Mouse (Mus musculus): ENCODE data around the gene Myl3. TPM values are rescaled to one million over a fixed set of nuclear protein-coding genes. Genes with fewer than 3 reads are reported as not detected.

Gene Myl3
- polyA plus RNA-seq, 1 experiment from 2014 or later: 0.11 TPM

DNA sequence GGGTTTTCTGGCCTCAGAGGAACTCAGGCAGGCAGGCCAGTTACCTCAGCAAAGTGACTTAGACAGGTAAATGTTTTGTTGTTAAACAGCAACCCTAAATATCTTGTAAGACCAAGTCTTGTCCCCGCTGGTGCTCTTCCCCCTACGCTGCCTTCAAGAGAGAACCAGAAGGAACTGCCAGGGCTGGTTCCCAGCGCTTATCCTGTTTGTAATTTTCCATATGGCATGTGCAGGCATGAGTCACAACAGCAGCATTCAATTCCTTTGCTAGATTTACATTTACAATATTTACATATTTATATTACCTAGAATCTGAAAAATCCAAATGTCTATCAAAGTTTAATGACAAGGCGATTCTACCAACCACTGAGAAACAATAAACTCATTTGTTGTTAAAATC is 68.4 kb downstream of the Myl3 start:
- no peak overlapping the region for H3K4me2 ChIP-seq (replicated peaks; ENCODE audit: low read depth)
- 65% methylated on average over 4 of the region's 4 CpGs for WGBS
- H3K4me1 ChIP-seq (replicated peaks; ENCODE audit: control insufficient read depth, insufficient read depth): no peaks in the 10 kb centered on the region
- H3K27ac ChIP-seq (replicated peaks): no peak overlapping the region
- H3K9me3 ChIP-seq (ENCODE audit: control insufficient read depth, low read length): no peaks in the 10 kb centered on the region
- ATAC-seq (ENCODE audit: low FRiP score, low TSS enrichment): no peak
- H3K36me3 ChIP-seq (ENCODE audit: control insufficient read depth, insufficient read depth, low read length): no peaks in the 10 kb centered on the region
- no peak overlapping the region for H3K4me3 ChIP-seq (ENCODE audit: low read depth, low read length)
- no peak for DNase-seq (ENCODE audit: low spot score)
- TF ChIP-seq CTCF (IDR thresholded peaks at IDR 0.05; ENCODE audit: low read depth) (no peak), EP300 (optimal IDR thresholded peaks at IDR 0.05) (no peak)
- no peak overlapping the region for H3K9ac ChIP-seq (ENCODE audit: low read length)
- H3K27me3 ChIP-seq (ENCODE audit: control insufficient read depth, insufficient read depth, low read length): no peaks in the 10 kb centered on the region

DNA sequence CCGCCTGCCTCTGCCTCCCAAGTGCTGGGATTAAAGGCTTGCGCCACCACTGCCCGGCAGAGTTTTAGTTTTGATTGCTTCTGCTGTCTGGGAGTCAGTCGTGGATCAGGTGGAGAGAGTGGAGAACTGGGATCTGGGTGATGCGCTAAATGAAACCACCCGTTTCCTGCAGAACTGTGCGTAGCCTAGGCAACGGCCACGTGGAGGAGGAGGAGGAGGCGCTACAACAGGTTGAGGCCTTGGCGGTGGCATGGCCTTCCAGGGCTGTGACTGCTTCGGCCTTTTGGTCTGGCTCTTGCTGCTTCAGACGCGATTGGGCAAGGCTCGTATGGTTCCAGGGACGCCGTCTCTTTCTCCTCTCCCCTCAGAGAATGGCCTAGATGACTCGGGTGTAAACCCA is 72.1 kb downstream of the Myl3 start, which contains the start of gene Prss44:
Gene Prss44 (plus strand): TSS at position 206 of the 400 bp plus-strand sequence.
- Histone ChIP-seq H3K4me2 (replicated peaks; ENCODE audit: low read depth) (no peak within 1 kb of the TSS), H3K27ac (replicated peaks) (no peak within 1 kb of the TSS), H3K36me3 (ENCODE audit: control insufficient read depth, insufficient read depth, low read length) (no peaks in the 10 kb centered on the region), H3K27me3 (ENCODE audit: control insufficient read depth, insufficient read depth, low read length) (no peaks in the 10 kb centered on the region), H3K4me1 (replicated peaks; ENCODE audit: control insufficient read depth, insufficient read depth) (no peaks in the 10 kb centered on the region), H3K9ac (ENCODE audit: low read length) (no peak within 1 kb of the TSS), H3K4me3 (ENCODE audit: low read depth, low read length) (no peak within 1 kb of the TSS), H3K9me3 (ENCODE audit: control insufficient read depth, low read length) (no peaks in the 10 kb centered on the region)
- no peak for ATAC-seq (ENCODE audit: low FRiP score, low TSS enrichment)
- DNase-seq (ENCODE audit: low spot score): no peak
- WGBS: 53% methylated on average over 18 of the region's 18 CpGs
- no peak for TF ChIP-seq CTCF (IDR thresholded peaks at IDR 0.05; ENCODE audit: low read depth)

Other genes starting within 250 kb of the Myl3 start
- gene Setd2, start 209.3 kb upstream of the Myl3 start, polyA plus RNA-seq (2015; fragmentation: Nextera tagmentation; extraction: Ambion mirVana): 13.1 and 14.0 TPM in 2 replicates
- 14.5 and 15.9 TPM in 2 replicates for gene Nradd, start 117.4 kb upstream of the Myl3 start, polyA plus RNA-seq (2015; fragmentation: Nextera tagmentation; extraction: Ambion mirVana)
- gene Nbeal2, start 87.7 kb upstream of the Myl3 start, polyA plus RNA-seq (2015; fragmentation: Nextera tagmentation; extraction: Ambion mirVana): 5.7 and 6.2 TPM in 2 replicates
- gene Ccdc12, start 85.4 kb upstream of the Myl3 start, polyA plus RNA-seq (2015; fragmentation: Nextera tagmentation; extraction: Ambion mirVana): 139 and 144 TPM in 2 replicates
- gene Pth1r, start 5.3 kb downstream of the Myl3 start, polyA plus RNA-seq (2015; fragmentation: Nextera tagmentation; extraction: Ambion mirVana): 10.5 and 10.6 TPM in 2 replicates
- gene Prss42, start 56.3 kb downstream of the Myl3 start, polyA plus RNA-seq (2015; fragmentation: Nextera tagmentation; extraction: Ambion mirVana): not detected in 2 replicates
- not detected in 2 replicates for gene Prss44, start 72.1 kb downstream of the Myl3 start, polyA plus RNA-seq (2015; fragmentation: Nextera tagmentation; extraction: Ambion mirVana)
- 0.04 TPM in 1 of 2 replicates, not detected in the other for gene Prss43, start 84.8 kb downstream of the Myl3 start, polyA plus RNA-seq (2015; fragmentation: Nextera tagmentation; extraction: Ambion mirVana)
- not detected in 2 replicates for gene Prss45, start 92.7 kb downstream of the Myl3 start, polyA plus RNA-seq (2015; fragmentation: Nextera tagmentation; extraction: Ambion mirVana)
- not detected in 2 replicates for gene Prss46, start 102.6 kb downstream of the Myl3 start, polyA plus RNA-seq (2015; fragmentation: Nextera tagmentation; extraction: Ambion mirVana)
- gene Prss50, start 116.1 kb downstream of the Myl3 start, polyA plus RNA-seq (2015; fragmentation: Nextera tagmentation; extraction: Ambion mirVana): 0.10 and 0.18 TPM in 2 replicates
- 5.5 and 6.1 TPM in 2 replicates for gene Als2cl, start 138.0 kb downstream of the Myl3 start, polyA plus RNA-seq (2015; fragmentation: Nextera tagmentation; extraction: Ambion mirVana)
- 1.5 and 1.6 TPM in 2 replicates for gene Tmie, start 138.3 kb downstream of the Myl3 start, polyA plus RNA-seq (2015; fragmentation: Nextera tagmentation; extraction: Ambion mirVana)
- gene Fam240a, start 175.0 kb downstream of the Myl3 start, polyA plus RNA-seq (2015; fragmentation: Nextera tagmentation; extraction: Ambion mirVana): not detected in 2 replicates
- 0.07 TPM in 1 of 2 replicates, not detected in the other for gene Tdgf1, start 204.3 kb downstream of the Myl3 start, polyA plus RNA-seq (2015; fragmentation: Nextera tagmentation; extraction: Ambion mirVana)
- 0.07 and 0.08 TPM in 2 replicates for gene Lrrc2, start 209.7 kb downstream of the Myl3 start, polyA plus RNA-seq (2015; fragmentation: Nextera tagmentation; extraction: Ambion mirVana)
- 0.11 TPM in 1 of 2 replicates, not detected in the other for gene Rtp3, start 248.7 kb downstream of the Myl3 start, polyA plus RNA-seq (2015; fragmentation: Nextera tagmentation; extraction: Ambion mirVana)

All from stomach, postnatal 0 days (tissue).